Mouse (Mus musculus) neutrophil, adult 5-6 weeks (primary cell): ENCODE measurements around the gene Robo1. TPM values are rescaled to one million over a fixed set of nuclear protein-coding genes. Genes with fewer than 3 reads are reported as not detected.

Source experiments
- ATAC-seq: fragments of 151-379, 151-347 bp; 2 replicates; pipeline ENCODE4 v1.8.0; 2017; ENCODE audit warnings: mild to moderate bottlenecking, moderate TSS enrichment; ENCODE audit not compliant: insufficient number of reproducible peaks, poor library complexity, low FRiP score, severe bottlenecking; ENCODE audit errors: extremely low read depth
- total RNA-seq: library from RNA; stranded (forward); fragments of 200-1000 nt; gene quantifications from 2 replicates; pipeline ENCODE4 v1.2.3, GENCODE M21; 2017

Robo1 gene
- not detected in 2 replicates for total RNA-seq

GRCm38 (mm10) chr16:72307537-72308330 is at the start of gene Robo1:
Gene Robo1 (plus strand): TSS chr16:72308306.
- no peak for ATAC-seq

- ATAC-seq = no peak
Observed at GRCm38 (mm10) chr16:72267839-72268238, 40.3 kb upstream of the Robo1 start.

- no peak for ATAC-seq
Observed at GRCm38 (mm10) chr16:72276390-72277074, 31.6 kb upstream of the Robo1 start.

- no peak for ATAC-seq
Observed at GRCm38 (mm10) chr16:72308331-72308668, 194 bp downstream of the Robo1 start.

- ATAC-seq = no peak
Observed at GRCm38 (mm10) chr16:72327321-72327720, 19.2 kb downstream of the Robo1 start.

GRCm38 (mm10) chr16:72328579-72328978 is 20.5 kb downstream of the Robo1 start:
- ATAC-seq = no peak

- ATAC-seq = no peak
Observed at GRCm38 (mm10) chr16:72337757-72338156, 29.7 kb downstream of the Robo1 start.

GRCm38 (mm10) chr16:72350422-72350821 is 42.3 kb downstream of the Robo1 start:
- ATAC-seq = no peak

GRCm38 (mm10) chr16:72356515-72357357 is 48.6 kb downstream of the Robo1 start:
- no peak for ATAC-seq

- ATAC-seq = no peak
Observed at GRCm38 (mm10) chr16:72376896-72377295, 68.8 kb downstream of the Robo1 start.

GRCm38 (mm10) chr16:72381819-72382218 is 73.7 kb downstream of the Robo1 start:
- no peak for ATAC-seq

- ATAC-seq = no peak
Observed at GRCm38 (mm10) chr16:72383566-72383965, 75.5 kb downstream of the Robo1 start.

- ATAC-seq = no peak
Observed at GRCm38 (mm10) chr16:72393512-72393911, 85.4 kb downstream of the Robo1 start.

GRCm38 (mm10) chr16:72398811-72399210 is 90.7 kb downstream of the Robo1 start:
- ATAC-seq = no peak

- no peak for ATAC-seq
Observed at GRCm38 (mm10) chr16:72402381-72402780, 94.3 kb downstream of the Robo1 start.

- no peak for ATAC-seq
Observed at GRCm38 (mm10) chr16:72409820-72410219, 101.7 kb downstream of the Robo1 start.

- ATAC-seq = no peak
Observed at GRCm38 (mm10) chr16:72411669-72412270, 103.7 kb downstream of the Robo1 start.

GRCm38 (mm10) chr16:72412879-72413278 is 104.8 kb downstream of the Robo1 start:
- no peak for ATAC-seq
